In genomic region chr8:94566446-94567158, GRCm38 (mm10) we compare ENCODE assay signal across 14 mouse cellular contexts. TPM values are rescaled to one million over a fixed set of nuclear protein-coding genes. Genes with fewer than 3 reads are reported as not detected.
DNase-seq lines count a peak whose midpoint lies in the region; ATAC-seq lines count a peak whose summit lies in the region.
"Had no signal": no experiment of that assay in that cellular context is flagged by ENCODE, and none has a peak within 500 bp of the region (broad histone marks: within the 10 kb centered on the region; RNA-seq: fewer than 3 reads in every experiment).

No protein-coding gene starts in this region.

- no peaks in the 10 kb centered on the region for H3K9me3 ChIP-seq in neural tube, embryonic 11.5 days (ENCODE audit: control insufficient read depth, low read length)
- H3K9me3 ChIP-seq in hindbrain, embryonic 14.5 days (ENCODE audit: control insufficient read depth, low read length): no peaks in the 10 kb centered on the region
- no peaks in the 10 kb centered on the region for H3K9me3 ChIP-seq in neural tube, embryonic 15.5 days (replicated peaks)
- H3K9me3 ChIP-seq: heart, embryonic 15.5 days; liver, embryonic 12.5 days had no signal

- H3K27ac ChIP-seq in neural tube, embryonic 11.5 days (ENCODE audit: low read depth, low read length): no peak overlapping the region
- H3K27ac ChIP-seq in hindbrain, embryonic 14.5 days: peak overlapping the region; percentile 79
- H3K27ac ChIP-seq in neural tube, embryonic 15.5 days (replicated peaks): peak overlapping the region; percentile 84
- H3K27ac ChIP-seq: heart, embryonic 15.5 days; left cerebral cortex, adult 2 months; liver, embryonic 12.5 days had no signal

- H3K4me2 ChIP-seq in neural tube, embryonic 11.5 days (ENCODE audit: low read depth): no peak overlapping the region; the same call in 1 of the 2 replicates
- peak overlapping the region; percentile 35 for H3K4me2 ChIP-seq in hindbrain, embryonic 14.5 days (replicated peaks)
- peak overlapping the region; percentile 24 for H3K4me2 ChIP-seq in neural tube, embryonic 15.5 days
- H3K4me2 ChIP-seq: heart, embryonic 15.5 days; liver, embryonic 12.5 days had no signal

- no peak overlapping the region for H3K4me3 ChIP-seq in neural tube, embryonic 11.5 days (ENCODE audit: low read depth, low read length)
- H3K4me3 ChIP-seq in hindbrain, embryonic 14.5 days (replicated peaks; ENCODE audit: low read length): no peak overlapping the region
- no peak overlapping the region for H3K4me3 ChIP-seq in neural tube, embryonic 15.5 days (replicated peaks)
- H3K4me3 ChIP-seq: heart, embryonic 15.5 days; left cerebral cortex, adult 2 months; liver, embryonic 12.5 days; myocyte had no signal

- H3K9ac ChIP-seq in neural tube, embryonic 11.5 days (ENCODE audit: low read length): no peak overlapping the region
- no peak overlapping the region for H3K9ac ChIP-seq in hindbrain, embryonic 14.5 days
- 0 out of 2 replicates have a peak overlapping the region, but pooled peaks have one; percentile 23 for H3K9ac ChIP-seq in neural tube, embryonic 15.5 days (replicated peaks)
- H3K9ac ChIP-seq: heart, embryonic 15.5 days; liver, embryonic 12.5 days had no signal

- peaks cover 13% of the 10 kb centered on the region for H3K4me1 ChIP-seq in neural tube, embryonic 11.5 days (ENCODE audit: control insufficient read depth, insufficient read depth, low read length)
- peaks cover 23% of the 10 kb centered on the region for H3K4me1 ChIP-seq in hindbrain, embryonic 14.5 days (replicated peaks; ENCODE audit: control insufficient read depth, insufficient read depth, low read length)
- peaks cover 41% of the 10 kb centered on the region for H3K4me1 ChIP-seq in neural tube, embryonic 15.5 days
- H3K4me1 ChIP-seq: heart, embryonic 15.5 days; liver, embryonic 12.5 days had no signal

- no peak for ATAC-seq in neural tube, embryonic 11.5 days (ENCODE audit: insufficient read depth, low FRiP score, low TSS enrichment)
- peak; percentile 46 for ATAC-seq in hindbrain, embryonic 14.5 days (ENCODE audit: low FRiP score)
- peak; percentile 35 for ATAC-seq in neural tube, embryonic 15.5 days (ENCODE audit: low FRiP score)

- H3K27me3 ChIP-seq in neural tube, embryonic 11.5 days (ENCODE audit: control insufficient read depth, insufficient read depth, low read length): no peaks in the 10 kb centered on the region
- H3K27me3 ChIP-seq in hindbrain, embryonic 14.5 days (ENCODE audit: control insufficient read depth, insufficient read depth, low read length): no peaks in the 10 kb centered on the region
- no peaks in the 10 kb centered on the region for H3K27me3 ChIP-seq in neural tube, embryonic 15.5 days (replicated peaks)
- H3K27me3 ChIP-seq: heart, embryonic 15.5 days had no signal

- H3K36me3 ChIP-seq in neural tube, embryonic 11.5 days (ENCODE audit: control insufficient read depth, insufficient read depth, low read length): no peaks in the 10 kb centered on the region
- H3K36me3 ChIP-seq in hindbrain, embryonic 14.5 days (replicated peaks; ENCODE audit: control insufficient read depth, insufficient read depth): no peaks in the 10 kb centered on the region
- no peaks in the 10 kb centered on the region for H3K36me3 ChIP-seq in neural tube, embryonic 15.5 days
- H3K36me3 ChIP-seq: heart, embryonic 15.5 days; liver, embryonic 12.5 days had no signal

- peak; percentile 26 for DNase-seq in neural tube, embryonic 11.5 days (ENCODE audit: low spot score)
- DNase-seq in neural tube, embryonic 10.5 days (ENCODE audit: extremely low spot score, low spot score): no peak
- DNase-seq in hindbrain, embryonic 14.5 days (ENCODE audit: low spot score): peak; percentile 33
- DNase-seq in kidney, postnatal 36 days: peak; percentile 30 to 48
- no peak for DNase-seq in thymus, postnatal 36 days
- no peak for DNase-seq in right cerebral cortex, adult 18-20 months
- no peak for DNase-seq in left cerebral cortex, adult 18-20 months (ENCODE audit: low spot score in 2 of 2)
- DNase-seq: gastrocnemius, postnatal 25 days; lung, postnatal 36 days had no signal

- 54% methylated on average over 15 of the region's 15 CpGs for WGBS in neural tube, embryonic 11.5 days
- WGBS in hindbrain, embryonic 14.5 days: 39% methylated on average over 15 of the region's 15 CpGs
- 38% methylated on average over 15 of the region's 15 CpGs for WGBS in neural tube, embryonic 15.5 days

RNA-seq across cellular contexts. Expression of gene Cpne2, which starts 33.8 kb away (rescaled TPM):
- 9.5 and 11.2 TPM in 2 replicates for polyA plus RNA-seq in neural tube, embryonic 11.5 days (2014; fragmentation: Nextera tagmentation; extraction: Ambion mirVana)
- 21.6 and 21.8 TPM in 2 replicates for polyA plus RNA-seq in hindbrain, embryonic 14.5 days (2014; fragmentation: Nextera tagmentation; extraction: Ambion mirVana)
- 25.6 and 29.9 TPM in 2 replicates for polyA plus RNA-seq in neural tube, embryonic 15.5 days (2015; fragmentation: Nextera tagmentation; extraction: Ambion mirVana)
- total RNA-seq in left cerebral cortex, adult 18-20 months (2021): 10 to 100 TPM; 22.3 to 22.7 TPM

RNA-seq across cellular contexts. Expression of gene Rspry1, which starts 35.1 kb away (rescaled TPM):
- 46.3 and 49.8 TPM in 2 replicates for polyA plus RNA-seq in neural tube, embryonic 11.5 days (2014; fragmentation: Nextera tagmentation; extraction: Ambion mirVana)
- 44.8 and 46.5 TPM in 2 replicates for polyA plus RNA-seq in hindbrain, embryonic 14.5 days (2014; fragmentation: Nextera tagmentation; extraction: Ambion mirVana)
- polyA plus RNA-seq in neural tube, embryonic 15.5 days (2015; fragmentation: Nextera tagmentation; extraction: Ambion mirVana): 50.0 and 50.2 TPM in 2 replicates
- total RNA-seq in left cerebral cortex, adult 18-20 months (2021): 10 to 100 TPM; 27.4 to 29.2 TPM

RNA-seq across cellular contexts. Expression of gene Fam192a, which starts 35.2 kb away (rescaled TPM):
- 95.9 and 101 TPM in 2 replicates for polyA plus RNA-seq in neural tube, embryonic 11.5 days (2014; fragmentation: Nextera tagmentation; extraction: Ambion mirVana)
- polyA plus RNA-seq in hindbrain, embryonic 14.5 days (2014; fragmentation: Nextera tagmentation; extraction: Ambion mirVana): 75.7 and 82.7 TPM in 2 replicates
- polyA plus RNA-seq in neural tube, embryonic 15.5 days (2015; fragmentation: Nextera tagmentation; extraction: Ambion mirVana): 66.6 and 70.5 TPM in 2 replicates
- total RNA-seq in left cerebral cortex, adult 18-20 months (2021): 10 to 100 TPM; 37.5 to 42.1 TPM

Comparison
In these comparisons a context has a peak if more than half of its experiments do, and no peak if none do; other contexts are left out.
1. DNase-seq: peak in neural tube, embryonic 11.5 days (single experiment), hindbrain, embryonic 14.5 days (single experiment) and kidney, postnatal 36 days (2 of 2); none in neural tube, embryonic 10.5 days (single experiment), thymus, postnatal 36 days (0 of 2), right cerebral cortex, adult 18-20 months (single experiment) and left cerebral cortex, adult 18-20 months (0 of 2).